Mouse (Mus musculus) embryonic fibroblast, embryonic 13.5 days (primary cell): Measurements from ENCODE around the gene Insrr.

Source experiments
- CTCF ChIP-seq: IDR thresholded peaks from 2 replicates; pipeline ENCODE4 v1.5.1; 2011; ENCODE audit warnings: mild to moderate bottlenecking, control low read depth, low read length, moderate library complexity, borderline replicate concordance; ENCODE audit not compliant: insufficient read depth
- POLR2A ChIP-seq: IDR thresholded peaks from 2 replicates; pipeline ENCODE4 v1.6.1; 2011; ENCODE audit warnings: low read depth, mild to moderate bottlenecking, control low read depth, low read length, moderate library complexity

DNA sequence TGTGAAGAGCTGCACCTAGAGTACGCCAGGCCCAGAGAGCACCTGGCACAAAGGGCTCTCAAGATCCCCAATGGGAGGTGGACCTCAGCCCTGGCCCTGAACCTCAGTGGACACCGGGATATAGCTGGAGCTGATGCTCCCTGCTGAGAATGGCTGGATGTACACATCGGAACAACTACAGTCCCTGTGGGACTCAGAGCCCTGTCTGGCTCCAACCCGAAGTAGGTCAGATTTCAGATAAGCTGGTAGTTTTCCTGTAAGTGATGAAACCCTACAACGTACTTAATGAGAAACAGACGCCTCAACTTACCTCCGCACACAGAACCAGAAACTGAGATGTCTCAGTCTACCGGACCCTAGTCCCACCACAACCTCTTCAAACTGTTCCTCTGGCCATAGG lies 60.9 kb downstream of the Insrr start:
- no peak for TF ChIP-seq CTCF
- no peak for TF ChIP-seq POLR2A
